Mouse (Mus musculus) liver, adult 2 months (tissue): ENCODE data around the gene Smg9. TPM values are rescaled to one million over a fixed set of nuclear protein-coding genes. Genes with fewer than 3 reads are reported as not detected.

Experiments used
- DNase-seq: peaks from one replicate; pipeline ENCODE4 v3.0.0-alpha.2; 2011; ENCODE audit warnings: low read depth, low spot score; ENCODE audit errors: extremely low read depth
- H3K27ac ChIP-seq: fragments of 200-500 bp; replicated peaks from 2 replicates; pipeline ENCODE4 v1.5.1; 2012; ENCODE audit warnings: low read depth, mild to moderate bottlenecking, control low read depth, inconsistent platforms, low read length; ENCODE audit not compliant: insufficient read depth
- H3K27me3 ChIP-seq: fragments of 200-500 bp; 2 replicates; pipeline ENCODE4 v1.6.1; 2012; ENCODE audit warnings: mild to moderate bottlenecking, moderate library complexity, low read length, inconsistent platforms; ENCODE audit not compliant: control insufficient read depth, insufficient read depth
- H3K36me3 ChIP-seq: fragments of 200-500 bp; 2 replicates; pipeline ENCODE4 v1.6.1; 2012; ENCODE audit warnings: low read length, inconsistent platforms; ENCODE audit not compliant: control insufficient read depth, insufficient read depth
- H3K4me1 ChIP-seq: fragments of 200-500 bp; 2 replicates; pipeline ENCODE4 v1.6.1; 2011; ENCODE audit warnings: low read length; ENCODE audit not compliant: control insufficient read depth, insufficient read depth
- H3K4me3 ChIP-seq: fragments of 200-500 bp; 2 replicates; pipeline ENCODE4 v1.5.1; 2011; ENCODE audit warnings: low read depth, mild to moderate bottlenecking, control low read depth, low read length, moderate library complexity; ENCODE audit not compliant: insufficient read depth
- H3K79me2 ChIP-seq: fragments of 200-500 bp; 2 replicates; pipeline ENCODE4 v1.6.1; 2012; ENCODE audit warnings: inconsistent platforms, mild to moderate bottlenecking, low read length, moderate library complexity; ENCODE audit not compliant: control insufficient read depth, insufficient read depth
- H3K9ac ChIP-seq: fragments of 200-500 bp; 2 replicates; pipeline ENCODE4 v1.6.1; 2012; ENCODE audit warnings: low read depth, mild to moderate bottlenecking, control low read depth, inconsistent platforms, low read length
- CTCF ChIP-seq: fragments of 200-500 bp; IDR thresholded peaks from 2 replicates; pipeline ENCODE4 v1.5.1; 2011; ENCODE audit warnings: low read depth, low read length, control low read depth
- POLR2A ChIP-seq: fragments of 200-500 bp; IDR thresholded peaks from 2 replicates; pipeline ENCODE4 v1.6.1; 2011; ENCODE audit warnings: low read length, control low read depth; ENCODE audit not compliant: insufficient read depth; ENCODE audit errors: extremely low read depth
- WGBS: fragments of 180-500 bp; shearing (Covaris S2); methylation state at CpG from one replicate; pipeline ENCODE4 v1.1.7; 2018; 5-methylcytosine and 5-hydroxymethylcytosine counted together
- polyA plus RNA-seq: library from polyadenylated mRNA; depleted of rRNA; stranded (reverse); fragments of >200 nt; gene quantifications from 2 replicates; pipeline ENCODE4 v1.2.3, GENCODE M21; 2012
- total RNA-seq: library from RNA; depleted of rRNA; stranded (reverse); fragments of >200 nt; gene quantifications from 2 replicates; pipeline ENCODE4 v1.2.3, GENCODE M21; 2014

Smg9 gene
- total and polyA plus RNA-seq, 2 experiments, result 3.7 to 17.8 TPM

DNA sequence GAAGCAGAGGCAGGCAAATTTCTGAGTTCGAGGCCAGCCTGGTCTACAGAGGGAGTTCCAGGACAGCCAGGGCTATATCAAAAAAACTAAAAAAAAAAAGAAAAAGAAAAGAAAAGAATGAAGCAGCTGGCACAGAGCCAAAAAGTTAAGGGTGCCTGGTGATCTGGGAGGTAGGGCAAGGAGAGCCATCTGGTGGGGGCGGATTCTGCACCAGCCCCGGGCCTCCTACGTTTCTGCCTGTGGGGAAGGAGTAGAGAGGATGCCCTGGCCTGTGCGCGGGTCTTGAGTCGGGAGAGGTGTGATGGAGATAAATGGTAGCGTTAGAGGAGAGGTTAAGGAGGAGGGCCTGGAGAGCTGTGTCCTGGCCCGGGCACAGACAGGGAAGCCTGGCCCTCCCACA, 8.8 kb downstream of the Smg9 start:
- Histone ChIP-seq H3K9ac (no peak overlapping the region), H3K27ac (no peak overlapping the region), H3K4me1 (no peaks in the 10 kb centered on the region), H3K27me3 (no peaks in the 10 kb centered on the region), H3K36me3 (no peaks in the 10 kb centered on the region), H3K79me2 (no peaks in the 10 kb centered on the region), H3K4me3 (no peak overlapping the region)
- 95% methylated on average over 9 of the region's 9 CpGs for WGBS
- no peak for DNase-seq
- no peak for TF ChIP-seq CTCF
- TF ChIP-seq POLR2A, result no peak

DNA sequence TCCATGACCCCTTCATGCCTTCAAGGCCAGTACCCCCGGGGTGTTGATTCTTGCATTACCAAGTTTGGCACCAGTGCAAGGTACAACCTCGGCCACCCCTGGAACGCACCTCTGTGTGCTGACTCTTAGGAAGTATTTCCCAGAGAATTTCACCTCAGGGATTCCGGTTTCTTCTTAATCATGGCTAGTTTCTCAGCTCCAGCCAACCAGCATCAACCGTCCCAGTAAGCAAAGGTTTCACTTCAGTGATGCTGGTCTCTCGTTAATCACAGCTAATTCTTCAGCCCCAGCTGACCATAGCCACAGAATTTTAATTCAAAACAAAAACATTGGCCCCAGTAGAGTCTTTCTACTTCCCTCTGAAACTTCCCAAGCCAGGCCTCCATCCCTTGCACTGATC, 10.7 kb downstream of the Smg9 start:
- 87% methylated on average over 6 of the region's 6 CpGs for WGBS

DNA sequence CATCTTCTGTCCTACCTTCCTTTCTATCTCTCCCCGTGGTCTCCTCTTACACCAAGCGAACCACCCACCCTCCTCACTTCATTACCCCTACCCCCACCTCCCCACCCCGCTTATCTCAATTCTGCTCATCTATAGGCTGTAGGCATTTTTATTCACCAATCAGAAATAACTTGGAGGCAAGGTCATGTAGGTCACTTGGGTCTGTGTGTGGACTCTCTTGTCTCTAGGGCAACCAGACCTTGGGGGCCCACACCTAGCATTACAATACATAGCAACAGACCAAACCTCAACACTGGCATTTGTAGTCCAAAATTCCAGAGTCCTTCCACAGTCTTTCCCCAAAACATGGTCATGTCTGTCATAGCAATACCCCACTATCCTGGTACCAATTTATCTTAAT, 11.4 kb downstream of the Smg9 start:
- TF ChIP-seq POLR2A (no peak), CTCF (no peak)
- WGBS, result 72% methylated on average over 3 of the region's 3 CpGs
- no peaks in the 10 kb centered on the region for H3K4me1 ChIP-seq
- no peak overlapping the region for H3K9ac ChIP-seq
- no peaks in the 10 kb centered on the region for H3K36me3 ChIP-seq
- no peaks in the 10 kb centered on the region for H3K79me2 ChIP-seq
- no peak for DNase-seq
- H3K27me3 ChIP-seq, result no peaks in the 10 kb centered on the region
- no peak overlapping the region for H3K4me3 ChIP-seq
- no peak overlapping the region for H3K27ac ChIP-seq

More for the DNA sequence above, 10.7 kb downstream of the Smg9 start:
- Histone ChIP-seq H3K4me3 (no peak overlapping the region), H3K27ac (no peak overlapping the region), H3K4me1 (no peaks in the 10 kb centered on the region), H3K79me2 (no peaks in the 10 kb centered on the region), H3K9ac (no peak overlapping the region), H3K36me3 (no peaks in the 10 kb centered on the region), H3K27me3 (no peaks in the 10 kb centered on the region)
- DNase-seq, result no peak
- TF ChIP-seq POLR2A (no peak), CTCF (no peak)

DNA sequence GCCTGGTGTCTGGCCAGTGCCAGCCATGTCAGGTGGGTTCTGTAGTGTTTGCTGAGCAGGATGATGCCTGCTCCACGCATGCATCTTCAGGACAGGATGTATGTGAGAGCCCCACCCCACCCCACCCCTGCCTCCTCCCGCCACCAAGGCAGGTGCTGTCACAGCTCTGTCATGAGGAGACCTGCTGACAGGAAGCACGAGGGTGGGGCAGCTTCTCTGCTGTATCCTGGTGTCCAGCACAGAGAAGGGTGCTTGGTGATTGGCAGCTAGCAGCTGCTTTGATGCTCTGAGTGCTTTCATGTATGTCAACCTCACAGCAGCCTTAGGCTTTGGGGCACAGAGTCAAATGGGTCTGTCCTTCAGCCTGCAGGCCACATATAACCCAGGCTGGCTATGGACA, 14.2 kb downstream of the Smg9 start:
- no peaks in the 10 kb centered on the region for H3K4me1 ChIP-seq
- no peak overlapping the region for H3K27ac ChIP-seq
- H3K27me3 ChIP-seq, result no peaks in the 10 kb centered on the region
- WGBS, result 82% methylated on average over 3 of the region's 3 CpGs
- no peaks in the 10 kb centered on the region for H3K36me3 ChIP-seq
- H3K4me3 ChIP-seq, result no peak overlapping the region
- TF ChIP-seq POLR2A (no peak), CTCF (no peak)
- no peak for DNase-seq
- no peak overlapping the region for H3K9ac ChIP-seq
- no peaks in the 10 kb centered on the region for H3K79me2 ChIP-seq

DNA sequence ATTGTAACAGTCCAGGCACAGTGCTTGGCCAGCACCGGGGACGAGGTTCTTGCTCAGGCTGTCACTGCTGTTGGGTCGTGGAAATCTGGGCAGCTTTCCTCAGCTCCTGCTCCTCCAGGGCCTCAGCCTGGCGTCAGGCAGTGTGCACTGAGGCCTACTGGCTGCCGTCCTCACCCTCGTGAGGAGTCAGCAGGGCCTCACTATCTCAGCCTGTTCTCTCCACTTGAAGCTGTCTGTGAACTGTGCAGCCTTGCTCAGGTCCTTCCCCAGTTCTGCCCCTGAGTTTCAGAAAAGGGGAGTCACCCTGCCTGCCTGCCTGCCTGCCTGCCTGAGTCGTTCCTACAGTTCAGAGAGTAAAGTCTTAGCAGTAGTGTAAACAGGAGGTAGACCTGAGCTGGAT, 15.8 kb downstream of the Smg9 start:
- H3K79me2 ChIP-seq, result no peaks in the 10 kb centered on the region
- no peaks in the 10 kb centered on the region for H3K27me3 ChIP-seq
- DNase-seq, result no peak
- no peak overlapping the region for H3K27ac ChIP-seq
- H3K4me3 ChIP-seq, result no peak overlapping the region
- WGBS, result 80% methylated on average over 7 of the region's 7 CpGs
- no peaks in the 10 kb centered on the region for H3K4me1 ChIP-seq
- no peaks in the 10 kb centered on the region for H3K36me3 ChIP-seq
- H3K9ac ChIP-seq, result no peak overlapping the region
- no peak for TF ChIP-seq POLR2A
- TF ChIP-seq CTCF, result no peak

DNA sequence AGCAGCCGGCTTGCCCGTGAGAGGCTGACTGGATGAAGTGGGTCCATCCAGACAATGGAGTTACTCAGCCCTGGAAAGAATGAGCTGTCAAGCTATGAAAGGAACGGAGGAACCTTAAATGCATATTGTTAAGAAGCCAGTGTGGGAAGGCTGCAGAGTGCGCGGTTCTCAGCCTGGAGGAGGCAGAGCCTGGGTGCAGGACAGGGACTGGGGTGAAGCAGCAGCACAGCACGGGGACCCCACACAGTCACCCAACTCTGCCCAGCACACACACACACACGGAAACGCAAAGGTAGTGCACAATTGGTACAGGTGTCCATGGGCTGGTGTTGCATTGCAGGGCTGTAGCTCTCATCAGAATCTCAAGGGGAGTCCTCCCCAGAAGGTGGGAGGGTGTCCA, 20.2 kb downstream of the Smg9 start:
- H3K27ac ChIP-seq, result no peak overlapping the region

More for the DNA sequence above, 20.2 kb downstream of the Smg9 start:
- Histone ChIP-seq H3K9ac (no peak overlapping the region), H3K4me1 (no peaks in the 10 kb centered on the region), H3K36me3 (no peaks in the 10 kb centered on the region; the same call in 1 of the 2 replicates), H3K4me3 (no peak overlapping the region), H3K27me3 (no peaks in the 10 kb centered on the region), H3K79me2 (no peaks in the 10 kb centered on the region)
- TF ChIP-seq POLR2A (no peak), CTCF (no peak)
- WGBS, result 95% methylated on average over 8 of the region's 8 CpGs
- DNase-seq, result no peak
